Mouse (Mus musculus) heart, postnatal 10 days (tissue): ENCODE results near the gene Kat7. TPM values are rescaled to one million over a fixed set of nuclear protein-coding genes. Genes with fewer than 3 reads are reported as not detected.

ENCODE experiments used
- DNase-seq, 2 experiments: peaks; one replicate each; pipeline ENCODE4 v3.0.0; 2021
- intact Hi-C: fragments of 180-260 bp; cut with DNase I; formaldehyde crosslinking; loops from one replicate; pipeline ENCODE4 v1.15.1; 2025
- total RNA-seq, 2 experiments: library from RNA; stranded (reverse); gene quantifications; 2 replicates each; pipeline ENCODE4 v1.2.3; 2021

Gene Kat7
- total RNA-seq, 2 experiments from 2014 or later, result 45.1 to 51.1 TPM

DNA sequence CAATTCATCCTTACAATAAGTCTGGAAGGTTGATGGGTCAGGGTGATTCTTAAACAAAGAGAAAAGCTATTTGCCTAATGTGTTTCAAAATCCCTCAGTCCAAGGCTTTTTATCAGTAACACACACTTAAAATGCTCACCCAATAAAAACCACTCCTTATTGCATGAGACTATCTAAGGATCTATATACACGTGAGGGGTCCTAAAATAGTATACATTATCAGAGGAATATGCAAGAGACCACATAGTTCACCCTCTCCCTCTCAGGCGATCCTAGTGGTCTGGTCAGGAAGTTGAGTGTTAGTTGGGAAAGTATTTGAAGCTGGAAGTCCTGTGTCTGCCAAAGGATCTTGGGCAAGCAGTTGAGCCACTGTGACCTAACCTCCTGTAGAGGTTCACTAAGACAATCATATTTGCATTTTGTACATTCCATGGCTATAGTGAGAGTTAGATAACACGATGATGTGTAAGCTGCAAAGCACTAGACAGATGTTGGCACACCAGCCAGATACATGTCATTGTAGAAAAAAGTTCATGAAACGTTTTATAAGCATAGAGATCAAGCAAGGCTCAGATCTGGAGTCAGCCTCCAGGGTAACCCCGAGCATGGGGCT, 24.5 kb upstream of the Kat7 start:
- intact Hi-C loops, result loop anchor here (5.0 kb wide), 1 partner anchor 48 kb away; the partner anchor contains the start of gene Slc35b1
- no peak for DNase-seq

- DNase-seq, result no peak
- intact Hi-C loops, result no loop called here
These were observed 23.8 kb upstream of the Kat7 start for GRCm38 (mm10) chr11:95333805-95334204.

GRCm38 (mm10) chr11:95333209-95333608, 23.2 kb upstream of the Kat7 start:
- intact Hi-C loops, result no loop called here
- no peak for DNase-seq

- intact Hi-C loops, result no loop called here
These were observed 20.6 kb upstream of the Kat7 start for GRCm38 (mm10) chr11:95330662-95331061.

DNA sequence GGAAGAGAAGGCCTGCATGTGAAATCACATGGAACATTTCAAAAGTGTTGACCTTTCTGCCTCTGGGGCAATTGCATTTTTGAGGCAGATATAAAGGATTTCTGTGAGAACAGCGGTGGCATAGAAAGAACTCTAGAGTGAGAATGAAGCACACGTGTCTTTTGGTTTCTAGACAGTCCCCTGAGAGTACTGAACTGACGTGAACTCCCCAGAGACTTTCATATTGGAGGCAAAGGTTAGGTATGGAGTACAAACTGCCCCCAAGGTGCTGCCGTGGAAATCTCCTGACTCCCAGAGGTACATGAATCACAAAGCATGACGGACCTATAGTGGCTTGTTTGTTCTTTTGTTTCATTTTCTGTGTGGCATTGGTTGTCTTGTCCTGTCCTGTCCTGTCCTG, 18.6 kb upstream of the Kat7 start:
- no peak for DNase-seq
- intact Hi-C loops, result no loop called here

More at GRCm38 (mm10) chr11:95330662-95331061, 20.6 kb upstream of the Kat7 start:
- DNase-seq, result no peak

GRCm38 (mm10) chr11:95326243-95326642, 16.2 kb upstream of the Kat7 start:
- DNase-seq, result no peak
- intact Hi-C loops, result no loop called here

GRCm38 (mm10) chr11:95325832-95326231, 15.8 kb upstream of the Kat7 start:
- intact Hi-C loops, result no loop called here

DNA sequence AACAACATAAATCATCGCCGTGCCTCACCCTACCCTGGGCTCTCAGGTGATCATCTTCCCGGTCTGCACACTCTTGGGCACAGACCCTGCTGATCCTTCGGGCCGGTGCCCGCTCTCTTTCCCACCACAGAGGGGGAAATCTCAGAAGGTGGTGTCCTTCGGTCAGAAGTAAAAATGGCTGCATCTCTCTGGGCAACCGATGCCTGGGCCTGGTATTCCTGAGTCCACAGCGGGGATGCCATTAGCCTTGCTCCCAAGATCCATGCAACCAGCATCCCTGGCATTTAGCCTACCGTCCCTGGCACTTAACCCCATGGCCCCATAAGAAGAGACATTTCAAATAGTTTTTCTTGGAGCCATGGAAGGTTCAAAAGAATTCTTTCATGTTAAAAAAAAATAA, 14.1 kb upstream of the Kat7 start:
- intact Hi-C loops, result no loop called here
- DNase-seq, result no peak

More at GRCm38 (mm10) chr11:95325832-95326231, 15.8 kb upstream of the Kat7 start:
- no peak for DNase-seq

- DNase-seq, result no peak
- intact Hi-C loops, result no loop called here
These were observed 10.0 kb upstream of the Kat7 start for GRCm38 (mm10) chr11:95320010-95320409.

DNA sequence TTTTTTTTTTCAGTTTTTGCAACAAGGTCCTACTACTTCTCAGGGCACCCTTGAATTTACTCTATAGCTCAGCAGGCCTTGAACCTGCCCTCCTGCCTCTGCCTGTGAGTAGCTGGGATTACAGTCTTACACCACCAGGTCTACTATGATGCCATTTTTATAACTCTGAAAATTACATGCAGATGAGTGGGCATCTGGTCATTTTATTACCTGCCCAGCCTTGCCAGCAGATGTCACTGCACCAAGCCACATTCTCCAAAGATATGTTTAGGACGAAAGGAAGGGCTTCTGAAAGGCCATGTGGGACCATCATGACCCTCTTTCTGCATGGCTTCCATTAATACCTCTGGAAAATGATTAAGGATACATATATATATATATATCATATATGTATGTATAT, 9.5 kb upstream of the Kat7 start:
- intact Hi-C loops, result loop anchor here (5.0 kb wide), 1 partner anchor 203 kb away; no protein-coding TSS in a partner anchor
- DNase-seq, result peak in 1 of 2 experiments; percentile 43

- intact Hi-C loops, result loop anchor here (5.0 kb wide), 1 partner anchor 204 kb away; no protein-coding TSS in a partner anchor
- no peak for DNase-seq
These were observed 8.1 kb upstream of the Kat7 start for GRCm38 (mm10) chr11:95318116-95318515.

GRCm38 (mm10) chr11:95315215-95315955, 5.3 kb upstream of the Kat7 start:
- no peak for DNase-seq
- intact Hi-C loops, result loop anchor here (5.0 kb wide), 1 partner anchor 207 kb away; no protein-coding TSS in a partner anchor

GRCm38 (mm10) chr11:95311425-95311807, 1.4 kb upstream of the Kat7 start:
- intact Hi-C loops, result loop anchor here (2.0 to 5.0 kb wide), 3 partner anchors 25 to 73 kb away; partner anchors contain the start of genes Fam117a and Slc35b1
- DNase-seq, result no peak

DNA sequence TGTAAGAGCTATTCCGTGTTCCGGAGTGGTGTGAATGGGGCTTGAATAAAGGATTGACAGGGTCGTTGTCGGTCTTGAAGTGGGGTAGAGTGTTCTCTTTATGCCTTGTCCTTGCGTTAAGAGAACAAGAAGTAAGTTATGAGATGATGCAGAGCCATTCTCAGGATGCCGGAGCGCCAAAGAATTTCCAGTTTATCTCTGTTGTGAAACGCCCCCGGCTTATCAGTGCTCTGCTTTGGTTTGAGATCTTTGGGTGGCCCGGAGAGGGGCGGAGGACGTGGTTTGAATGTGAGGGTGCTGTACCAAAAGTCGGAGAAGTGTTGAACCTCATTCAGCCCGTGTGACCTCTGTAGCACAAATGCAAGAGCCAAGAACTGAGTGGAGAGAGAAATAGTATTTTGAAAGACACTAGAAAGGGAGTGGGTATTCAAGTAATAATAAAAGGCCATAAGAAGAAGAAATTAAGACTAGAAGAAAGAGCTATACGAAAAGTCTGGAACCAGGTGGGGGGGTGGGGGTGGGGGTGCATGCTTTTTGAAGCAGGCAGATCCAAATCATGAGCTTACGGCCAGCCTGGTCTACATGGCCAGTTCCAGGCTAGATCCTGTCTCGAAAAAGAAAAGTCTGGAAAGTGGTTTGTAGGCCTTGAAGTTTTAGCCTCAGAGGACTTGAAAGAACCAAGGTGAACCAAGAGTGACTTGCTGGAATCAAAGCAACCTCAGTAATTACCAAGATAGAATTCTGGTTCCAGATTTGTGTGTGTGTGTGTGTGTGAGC, 790 bp upstream of the Kat7 start:
- intact Hi-C loops, result loop anchor here (2.0 to 5.0 kb wide), 3 partner anchors 26 to 74 kb away; partner anchors contain the start of genes Fam117a and Slc35b1
- DNase-seq, result no peak

GRCm38 (mm10) chr11:95309510-95310006, 488 bp downstream of the Kat7 start:
- peak; percentile 98 to 99 for DNase-seq
- intact Hi-C loops, result loop anchor here (2.0 to 5.0 kb wide), 3 partner anchors 27 to 75 kb away; partner anchors contain the start of genes Fam117a and Slc35b1

DNA sequence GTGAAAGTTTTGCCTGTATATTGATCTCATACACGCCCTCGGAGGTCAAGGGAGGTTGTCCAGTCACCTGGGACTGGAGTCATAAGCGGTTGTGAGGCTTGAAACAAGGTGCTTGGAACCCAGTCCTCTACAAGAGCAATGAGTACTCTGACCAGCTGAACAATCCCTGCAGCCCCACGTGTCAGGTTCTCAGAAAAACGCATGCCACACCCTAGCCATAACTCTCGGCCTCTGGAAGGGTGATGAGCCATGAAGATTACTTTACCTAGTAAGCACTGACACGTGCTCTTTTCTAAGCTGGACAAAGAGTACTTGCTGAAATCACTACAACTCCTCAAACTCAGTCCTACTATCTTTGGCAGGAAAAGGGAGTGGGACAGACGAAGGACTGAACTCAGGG, 2.5 kb downstream of the Kat7 start:
- intact Hi-C loops, result no loop called here
- no peak for DNase-seq

GRCm38 (mm10) chr11:95305600-95305999, 4.4 kb downstream of the Kat7 start:
- intact Hi-C loops, result no loop called here

DNA sequence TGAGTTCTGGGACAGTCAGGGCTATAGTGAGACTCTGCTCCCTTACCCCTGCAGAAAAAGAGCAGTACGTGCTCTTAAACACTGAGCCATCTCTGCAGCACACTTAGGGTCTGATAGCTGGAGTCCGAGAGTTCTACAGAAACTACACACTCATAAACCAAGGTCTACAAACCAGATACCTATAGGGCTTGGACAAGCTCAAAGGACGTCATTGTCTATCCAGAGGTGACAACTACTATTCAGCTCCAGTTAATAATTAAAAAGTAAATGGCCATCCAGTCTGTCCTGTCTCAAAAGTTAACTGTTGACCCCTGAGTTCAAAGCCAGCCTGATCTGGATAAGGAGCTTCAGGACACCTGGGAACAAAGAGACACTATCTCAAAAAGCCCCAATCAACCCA, 8.3 kb downstream of the Kat7 start:
- intact Hi-C loops, result no loop called here
- no peak for DNase-seq

More at GRCm38 (mm10) chr11:95305600-95305999, 4.4 kb downstream of the Kat7 start:
- no peak for DNase-seq

- DNase-seq, result no peak
- intact Hi-C loops, result no loop called here
These were observed 10.2 kb downstream of the Kat7 start for GRCm38 (mm10) chr11:95299886-95300285.

DNA sequence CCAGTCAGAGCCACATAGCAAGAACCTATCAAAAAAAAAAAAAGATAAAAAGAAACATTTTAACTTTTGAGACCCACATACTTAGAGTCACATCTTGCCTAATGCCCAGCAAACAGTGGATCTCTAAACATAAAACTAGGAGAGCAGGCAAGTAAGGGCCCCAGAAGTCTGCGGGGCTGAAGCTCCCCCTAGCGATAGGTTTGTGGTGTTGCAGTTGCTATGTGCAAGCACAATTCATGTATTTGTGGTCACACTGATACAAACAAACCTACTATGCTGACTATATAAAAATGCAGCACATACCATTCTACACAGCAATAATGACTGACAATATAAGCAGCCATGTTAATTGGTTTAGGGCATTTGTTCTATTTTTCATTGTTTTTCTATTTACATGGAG, 11.9 kb downstream of the Kat7 start:
- intact Hi-C loops, result loop anchor here (1.0 kb wide), 1 partner anchor 39 kb away; no protein-coding TSS in a partner anchor

GRCm38 (mm10) chr11:95295736-95296135, 14.3 kb downstream of the Kat7 start:
- no peak for DNase-seq
- intact Hi-C loops, result no loop called here

More for the DNA sequence above, 11.9 kb downstream of the Kat7 start:
- DNase-seq, result peak; percentile 31 to 50
